Mouse (Mus musculus) right cerebral cortex, postnatal 4 days (tissue): ENCODE results near the gene Nhej1.

Experiments
- DNase-seq: peaks from one replicate; pipeline ENCODE4 v3.0.0-alpha.2; 2022

Gene Nhej1

GRCm38 (mm10) chr1:74973590-74973989, 151.4 kb downstream of the Nhej1 start:
- no peak for DNase-seq

GRCm38 (mm10) chr1:74971353-74972050, 153.5 kb downstream of the Nhej1 start:
- no peak for DNase-seq

- DNase-seq: no peak
These were observed 156.9 kb downstream of the Nhej1 start for GRCm38 (mm10) chr1:74967962-74968580.

GRCm38 (mm10) chr1:74964494-74965215, 160.3 kb downstream of the Nhej1 start:
- peak; percentile 70 for DNase-seq

GRCm38 (mm10) chr1:74962853-74963227, 162.2 kb downstream of the Nhej1 start:
- DNase-seq: no peak

- no peak for DNase-seq
These were observed 162.7 kb downstream of the Nhej1 start for GRCm38 (mm10) chr1:74962126-74962852.

- DNase-seq: no peak
These were observed 163.3 kb downstream of the Nhej1 start for GRCm38 (mm10) chr1:74961722-74962121.

- DNase-seq: no peak
These were observed 164.9 kb downstream of the Nhej1 start for GRCm38 (mm10) chr1:74960059-74960458.

- no peak for DNase-seq
These were observed 173.3 kb downstream of the Nhej1 start, which contains the start of gene Ihh for GRCm38 (mm10) chr1:74951556-74952210. Ihh (minus strand) TSS chr1:74951672.

GRCm38 (mm10) chr1:74950576-74951490, 174.2 kb downstream of the Nhej1 start:
- DNase-seq: peak; percentile 29

- DNase-seq: peak; percentile 11
These were observed 174.9 kb downstream of the Nhej1 start for GRCm38 (mm10) chr1:74950066-74950465.

GRCm38 (mm10) chr1:74949666-74950050, 175.3 kb downstream of the Nhej1 start:
- peak; percentile 9 for DNase-seq

GRCm38 (mm10) chr1:74948784-74949665, 176.0 kb downstream of the Nhej1 start:
- DNase-seq: peak; percentile 65

GRCm38 (mm10) chr1:74947986-74948670, 176.9 kb downstream of the Nhej1 start:
- DNase-seq: peak; percentile 10

- DNase-seq: no peak
These were observed 183.2 kb downstream of the Nhej1 start for GRCm38 (mm10) chr1:74941651-74942360.

GRCm38 (mm10) chr1:74939762-74940161, 185.2 kb downstream of the Nhej1 start:
- DNase-seq: no peak

- DNase-seq: no peak
These were observed 188.7 kb downstream of the Nhej1 start for GRCm38 (mm10) chr1:74936221-74936830.

GRCm38 (mm10) chr1:74935402-74935801, 189.6 kb downstream of the Nhej1 start, which contains the start of gene Cfap65:
Cfap65 (minus strand) TSS chr1:74935599.
- DNase-seq: peak; percentile 65
